Mouse (Mus musculus): ENCODE measurements at regions not wholly inside any gene's neighbourhood (a gene's known extent, or its start where the extent isn't known, plus 50 kb on each side); places are given as distances from the start of the nearest gene placed in this dataset.

DNA sequence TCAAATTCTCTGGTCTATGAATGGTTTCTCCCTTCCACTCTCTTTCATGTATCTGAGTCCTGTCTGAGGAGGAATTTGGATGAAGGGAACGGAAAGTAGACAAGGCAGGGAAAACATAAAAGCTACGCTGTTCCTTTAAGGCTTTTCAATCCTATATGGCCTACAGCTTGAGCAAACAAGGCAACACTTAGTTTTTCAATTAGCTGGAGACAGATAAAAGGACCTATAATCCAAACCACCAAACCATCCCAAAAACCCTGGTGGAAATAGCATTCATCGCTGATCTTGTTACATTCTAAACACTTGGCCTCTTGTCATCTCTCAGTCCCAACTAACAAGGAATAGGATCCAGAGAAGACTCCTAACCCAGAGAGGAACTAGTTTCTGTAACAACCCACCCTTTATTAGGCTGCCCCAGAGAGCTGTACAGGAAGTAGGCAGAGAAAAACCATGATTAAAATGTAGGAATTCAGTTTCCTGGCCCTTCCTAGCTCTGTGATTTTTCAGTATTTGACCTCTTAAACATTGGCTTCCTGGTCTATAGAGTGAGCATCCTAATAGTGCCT is 78.4 kb upstream of the Fbxo11 start:
- TF ChIP-seq POLR2A (IDR thresholded peaks at IDR 0.05; ENCODE audit: borderline replicate concordance, extremely low read depth, insufficient read depth, insufficient read length) = no peak
- DNase-seq (ENCODE audit: low spot score) (no peak), ATAC-seq (ENCODE audit: low FRiP score, low read depth) (no peak)
- no peak overlapping the region for H3K4me2 ChIP-seq (replicated peaks; ENCODE audit: low read depth, low read length, severe bottlenecking)
- WGBS = 77% methylated on average over 3 of the region's 3 CpGs
- H3K27me3 ChIP-seq (ENCODE audit: control insufficient read depth, insufficient read depth, low read length) = no peaks in the 10 kb centered on the region
- H3K9me3 ChIP-seq (ENCODE audit: control insufficient read depth, low read length) = no peaks in the 10 kb centered on the region
- no peaks in the 10 kb centered on the region for H3K36me3 ChIP-seq (ENCODE audit: control insufficient read depth, insufficient read depth, low read length)
- no peak overlapping the region for H3K4me3 ChIP-seq (replicated peaks; ENCODE audit: low read length)
- 0 out of 2 replicates have a peak, but pooled peaks cover 3% of the 10 kb centered on the region for H3K4me1 ChIP-seq (ENCODE audit: control insufficient read depth, insufficient read depth, low read length)
- no peak overlapping the region for H3K9ac ChIP-seq (ENCODE audit: low read depth, low read length, severe bottlenecking)
- no peak overlapping the region for H3K27ac ChIP-seq (replicated peaks; ENCODE audit: low read depth, low read length)

DNA sequence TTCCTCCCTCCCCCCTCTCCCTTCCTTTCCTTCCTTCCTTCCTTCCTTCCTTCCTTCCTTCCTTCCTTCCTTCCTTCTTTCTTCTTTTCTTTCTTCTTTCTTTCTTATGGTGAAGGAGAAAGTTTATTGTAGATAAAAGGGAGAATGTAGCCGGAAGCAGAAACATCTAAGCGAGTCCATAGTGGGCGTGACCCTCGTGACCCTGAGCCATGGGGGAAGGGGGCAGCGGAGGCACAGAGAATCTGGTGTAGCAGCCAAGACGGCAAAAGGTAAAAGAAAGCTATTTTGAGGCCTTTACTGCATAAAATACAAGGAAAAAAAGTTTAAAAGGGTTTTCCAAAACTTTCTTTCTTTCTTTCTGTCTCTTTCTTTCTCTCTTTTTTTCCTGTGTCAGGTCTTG is 93.5 kb upstream of the Fbxo11 start:
- ATAC-seq (ENCODE audit: low FRiP score, low read depth) (no peak), DNase-seq (ENCODE audit: low spot score) (no peak)
- no peak overlapping the region for H3K27ac ChIP-seq (replicated peaks; ENCODE audit: low read depth, low read length)
- no peaks in the 10 kb centered on the region for H3K27me3 ChIP-seq (ENCODE audit: control insufficient read depth, insufficient read depth, low read length)
- TF ChIP-seq POLR2A (IDR thresholded peaks at IDR 0.05; ENCODE audit: borderline replicate concordance, extremely low read depth, insufficient read depth, insufficient read length) = no peak
- WGBS = 20% methylated on average over 6 of the region's 6 CpGs
- H3K4me2 ChIP-seq (replicated peaks; ENCODE audit: low read depth, low read length, severe bottlenecking) = no peak overlapping the region
- no peaks in the 10 kb centered on the region for H3K4me1 ChIP-seq (ENCODE audit: control insufficient read depth, insufficient read depth, low read length)
- no peak overlapping the region for H3K4me3 ChIP-seq (replicated peaks; ENCODE audit: low read length)
- no peak overlapping the region for H3K9ac ChIP-seq (ENCODE audit: low read depth, low read length, severe bottlenecking)
- no peaks in the 10 kb centered on the region for H3K36me3 ChIP-seq (ENCODE audit: control insufficient read depth, insufficient read depth, low read length)
- H3K9me3 ChIP-seq (ENCODE audit: control insufficient read depth, low read length) = no peaks in the 10 kb centered on the region

DNA sequence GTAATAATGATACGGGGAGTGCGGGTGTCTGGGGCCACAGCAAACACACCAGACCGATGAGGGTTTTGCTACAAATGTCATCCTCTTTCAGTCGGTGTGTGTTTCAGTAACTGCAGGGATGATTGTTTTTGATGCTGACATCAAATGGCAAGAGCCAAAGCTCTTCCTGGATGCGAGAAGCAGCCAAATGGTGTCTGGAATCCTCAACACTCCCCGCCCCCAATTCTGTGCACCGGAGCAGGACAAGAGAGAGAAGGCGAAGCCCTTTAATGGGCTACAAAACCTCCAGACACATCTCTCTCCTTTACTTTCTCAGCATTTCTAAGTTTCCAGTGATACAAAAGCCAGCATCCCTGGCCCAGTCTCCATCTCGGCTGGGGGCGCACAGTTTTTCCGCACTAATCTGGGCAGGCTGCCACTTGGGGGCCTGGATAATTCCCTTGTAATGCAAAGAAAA is 94.1 kb upstream of the Fbxo11 start:
- H3K4me3 ChIP-seq (replicated peaks; ENCODE audit: low read length) = no peak overlapping the region
- H3K27ac ChIP-seq (replicated peaks; ENCODE audit: low read depth, low read length) = 0 out of 2 replicates have a peak overlapping the region, but pooled peaks have one; percentile 1
- WGBS = 8% methylated on average over 11 of the region's 11 CpGs
- no peak overlapping the region for H3K9ac ChIP-seq (ENCODE audit: low read depth, low read length, severe bottlenecking)
- DNase-seq (ENCODE audit: low spot score) = peak; percentile 41
- H3K36me3 ChIP-seq (ENCODE audit: control insufficient read depth, insufficient read depth, low read length) = no peaks in the 10 kb centered on the region
- H3K4me1 ChIP-seq (ENCODE audit: control insufficient read depth, insufficient read depth, low read length) = no peaks in the 10 kb centered on the region
- no peaks in the 10 kb centered on the region for H3K27me3 ChIP-seq (ENCODE audit: control insufficient read depth, insufficient read depth, low read length)
- no peak for TF ChIP-seq POLR2A (IDR thresholded peaks at IDR 0.05; ENCODE audit: borderline replicate concordance, extremely low read depth, insufficient read depth, insufficient read length)
- H3K9me3 ChIP-seq (ENCODE audit: control insufficient read depth, low read length) = no peaks in the 10 kb centered on the region
- H3K4me2 ChIP-seq (replicated peaks; ENCODE audit: low read depth, low read length, severe bottlenecking) = peak overlapping the region; percentile 4; the same call in 1 of the 2 replicates
- peak; percentile 71 for ATAC-seq (ENCODE audit: low FRiP score, low read depth)

DNA sequence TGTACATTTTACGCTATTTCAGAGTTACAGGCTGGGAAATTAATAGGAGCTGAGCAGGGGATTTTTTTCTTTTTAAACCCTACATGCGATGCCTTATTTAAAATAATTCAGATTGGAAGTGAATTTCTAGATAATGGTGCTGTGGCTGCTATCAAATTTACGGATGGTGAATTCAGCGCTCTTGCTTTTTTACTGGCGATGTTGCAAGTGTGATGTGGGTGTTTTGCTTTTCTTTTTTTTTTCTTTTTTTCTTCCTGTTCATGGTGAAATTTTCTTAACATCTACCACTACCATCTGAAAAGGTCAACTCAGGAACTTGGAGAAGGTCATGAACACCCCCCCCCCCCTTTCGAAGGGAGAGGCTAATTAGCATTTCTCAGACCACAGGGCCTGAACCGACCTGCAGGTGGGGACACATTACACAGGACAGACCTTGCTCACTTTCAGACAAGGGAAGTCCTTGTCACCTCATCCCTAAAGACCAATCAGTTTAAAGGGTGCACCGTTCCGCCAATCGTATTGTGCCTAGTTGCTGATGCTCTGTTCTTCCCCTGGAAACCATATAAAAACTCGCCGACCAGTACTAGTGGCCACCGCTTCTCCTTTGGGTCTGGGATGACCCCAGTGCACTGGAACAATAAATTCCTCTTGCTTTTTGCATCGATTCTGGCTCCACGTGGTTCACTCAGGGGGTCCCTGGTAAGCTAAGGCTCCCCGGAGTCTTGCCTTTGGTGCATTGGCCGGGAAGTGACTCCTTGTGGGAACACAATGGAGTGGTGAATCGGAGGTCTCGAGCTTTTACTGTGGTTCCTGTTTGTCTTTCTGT is 95.0 kb upstream of the Fbxo11 start:
- H3K27ac ChIP-seq (replicated peaks; ENCODE audit: low read depth, low read length) = 0 out of 2 replicates have a peak overlapping the region, but pooled peaks have one; percentile 1
- H3K4me1 ChIP-seq (ENCODE audit: control insufficient read depth, insufficient read depth, low read length) = no peaks in the 10 kb centered on the region
- no peak overlapping the region for H3K4me3 ChIP-seq (replicated peaks; ENCODE audit: low read length)
- H3K27me3 ChIP-seq (ENCODE audit: control insufficient read depth, insufficient read depth, low read length) = no peaks in the 10 kb centered on the region
- ATAC-seq (ENCODE audit: low FRiP score, low read depth) (no peak), DNase-seq (ENCODE audit: low spot score) (no peak)
- 0 out of 2 replicates have a peak overlapping the region, but pooled peaks have one; percentile 4 for H3K4me2 ChIP-seq (replicated peaks; ENCODE audit: low read depth, low read length, severe bottlenecking)
- no peaks in the 10 kb centered on the region for H3K9me3 ChIP-seq (ENCODE audit: control insufficient read depth, low read length)
- no peak overlapping the region for H3K9ac ChIP-seq (ENCODE audit: low read depth, low read length, severe bottlenecking)
- no peak for TF ChIP-seq POLR2A (IDR thresholded peaks at IDR 0.05; ENCODE audit: borderline replicate concordance, extremely low read depth, insufficient read depth, insufficient read length)
- no peaks in the 10 kb centered on the region for H3K36me3 ChIP-seq (ENCODE audit: control insufficient read depth, insufficient read depth, low read length)
- 52% methylated on average over 19 of the region's 19 CpGs for WGBS

DNA sequence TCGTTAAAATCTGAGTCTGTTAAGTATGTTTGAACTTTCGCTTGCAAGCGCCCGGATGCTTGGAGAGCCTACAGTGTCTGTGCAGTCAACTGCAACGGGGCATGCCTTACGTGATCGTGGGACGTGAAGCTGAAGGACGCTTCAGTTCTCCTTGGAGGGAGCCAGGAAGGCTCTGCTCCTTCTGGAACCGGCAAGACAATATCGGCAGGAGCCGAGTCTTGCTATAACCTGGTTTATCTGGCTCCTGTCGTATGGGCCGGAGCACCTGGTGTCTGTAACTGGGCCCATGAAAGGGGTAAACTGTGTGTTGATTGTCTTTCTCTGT is 95.5 kb upstream of the Fbxo11 start:
- TF ChIP-seq POLR2A (IDR thresholded peaks at IDR 0.05; ENCODE audit: borderline replicate concordance, extremely low read depth, insufficient read depth, insufficient read length) = no peak
- no peak for DNase-seq (ENCODE audit: low spot score)
- ATAC-seq (ENCODE audit: low FRiP score, low read depth) = no peak

More for the DNA sequence above, 95.5 kb upstream of the Fbxo11 start:
- H3K27me3 ChIP-seq (ENCODE audit: control insufficient read depth, insufficient read depth, low read length) = no peaks in the 10 kb centered on the region
- no peaks in the 10 kb centered on the region for H3K9me3 ChIP-seq (ENCODE audit: control insufficient read depth, low read length)
- no peak overlapping the region for H3K4me3 ChIP-seq (replicated peaks; ENCODE audit: low read length)
- H3K27ac ChIP-seq (replicated peaks; ENCODE audit: low read depth, low read length) = no peak overlapping the region
- H3K36me3 ChIP-seq (ENCODE audit: control insufficient read depth, insufficient read depth, low read length) = no peaks in the 10 kb centered on the region
- H3K9ac ChIP-seq (ENCODE audit: low read depth, low read length, severe bottlenecking) = no peak overlapping the region
- 88% methylated on average over 14 of the region's 14 CpGs for WGBS
- H3K4me2 ChIP-seq (replicated peaks; ENCODE audit: low read depth, low read length, severe bottlenecking) = no peak overlapping the region
- no peaks in the 10 kb centered on the region for H3K4me1 ChIP-seq (ENCODE audit: control insufficient read depth, insufficient read depth, low read length)
